Mouse (Mus musculus): ENCODE measurements around the gene Cptp. TPM values are rescaled to one million over a fixed set of nuclear protein-coding genes. Genes with fewer than 3 reads are reported as not detected.

Cptp gene
- total RNA-seq (2017), result 2.3 and 10.1 TPM in 2 replicates

GRCm38 (mm10) chr4:155869317-155870033 is at the start of gene Cptp, which contains the start of gene Ints11:
TSS of gene Cptp (minus strand) at chr4:155869440.
TSS of gene Ints11 (plus strand) at chr4:155869546.
- peak; percentile 98 for ATAC-seq (ENCODE audit: extremely low read depth, insufficient number of reproducible peaks, low FRiP score, poor library complexity, severe bottlenecking)

GRCm38 (mm10) chr4:155908751-155909150 is 39.5 kb upstream of the Cptp start:
- no peak for ATAC-seq (ENCODE audit: extremely low read depth, insufficient number of reproducible peaks, low FRiP score, poor library complexity, severe bottlenecking)

GRCm38 (mm10) chr4:155908281-155908680 is 39.0 kb upstream of the Cptp start:
- no peak for ATAC-seq (ENCODE audit: extremely low read depth, insufficient number of reproducible peaks, low FRiP score, poor library complexity, severe bottlenecking)

DNA sequence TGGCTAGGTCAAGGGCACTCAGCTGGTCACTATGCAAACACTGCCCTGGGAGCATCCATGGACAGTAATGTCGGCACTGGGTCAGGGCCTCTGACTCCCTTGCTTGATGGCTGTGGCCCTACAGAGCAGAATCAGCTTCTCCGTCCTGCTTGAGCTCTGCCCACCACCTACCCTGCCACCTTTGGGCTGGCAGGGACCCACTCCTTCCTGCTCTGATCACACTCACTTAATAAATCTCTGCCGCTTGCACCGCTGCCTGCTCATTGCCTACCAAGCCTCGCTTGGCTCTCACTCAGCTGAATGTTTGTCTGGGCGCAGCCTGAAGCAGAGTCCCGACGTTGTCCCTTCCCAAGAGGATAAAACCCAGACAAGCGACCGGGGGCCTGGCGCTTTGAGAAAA is 37.8 kb upstream of the Cptp start:
- ATAC-seq (ENCODE audit: extremely low read depth, insufficient number of reproducible peaks, low FRiP score, poor library complexity, severe bottlenecking), result no peak

- ATAC-seq (ENCODE audit: extremely low read depth, insufficient number of reproducible peaks, low FRiP score, poor library complexity, severe bottlenecking), result no peak
Measured at GRCm38 (mm10) chr4:155906125-155906524, 36.9 kb upstream of the Cptp start.

- no peak for ATAC-seq (ENCODE audit: extremely low read depth, insufficient number of reproducible peaks, low FRiP score, poor library complexity, severe bottlenecking)
Measured at GRCm38 (mm10) chr4:155905634-155906033, 36.4 kb upstream of the Cptp start.

- no peak for ATAC-seq (ENCODE audit: extremely low read depth, insufficient number of reproducible peaks, low FRiP score, poor library complexity, severe bottlenecking)
Measured at GRCm38 (mm10) chr4:155904318-155905102, 35.3 kb upstream of the Cptp start.

DNA sequence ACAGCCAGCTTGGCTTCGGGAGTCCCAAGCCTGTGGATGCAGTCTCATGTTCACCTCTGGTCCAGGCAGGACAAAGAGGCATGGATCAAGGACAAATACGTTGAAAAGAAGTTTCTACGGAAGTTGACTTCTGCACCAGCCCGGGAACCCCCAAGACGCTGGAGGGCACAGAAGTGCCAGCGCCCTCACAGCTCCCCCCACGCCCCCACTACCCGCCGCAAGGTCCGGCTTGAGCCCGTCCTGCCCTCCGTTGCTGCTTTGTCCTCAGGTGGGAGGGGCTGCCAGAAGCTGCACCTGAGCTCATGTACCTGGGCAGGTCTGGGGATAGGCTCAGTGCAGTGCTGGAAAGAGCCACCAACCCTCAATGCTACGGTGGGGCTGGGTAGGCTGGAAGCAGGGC is 34.0 kb upstream of the Cptp start:
- no peak for ATAC-seq (ENCODE audit: extremely low read depth, insufficient number of reproducible peaks, low FRiP score, poor library complexity, severe bottlenecking)

- no peak for ATAC-seq (ENCODE audit: extremely low read depth, insufficient number of reproducible peaks, low FRiP score, poor library complexity, severe bottlenecking)
Measured at GRCm38 (mm10) chr4:155901205-155901604, 32.0 kb upstream of the Cptp start.

DNA sequence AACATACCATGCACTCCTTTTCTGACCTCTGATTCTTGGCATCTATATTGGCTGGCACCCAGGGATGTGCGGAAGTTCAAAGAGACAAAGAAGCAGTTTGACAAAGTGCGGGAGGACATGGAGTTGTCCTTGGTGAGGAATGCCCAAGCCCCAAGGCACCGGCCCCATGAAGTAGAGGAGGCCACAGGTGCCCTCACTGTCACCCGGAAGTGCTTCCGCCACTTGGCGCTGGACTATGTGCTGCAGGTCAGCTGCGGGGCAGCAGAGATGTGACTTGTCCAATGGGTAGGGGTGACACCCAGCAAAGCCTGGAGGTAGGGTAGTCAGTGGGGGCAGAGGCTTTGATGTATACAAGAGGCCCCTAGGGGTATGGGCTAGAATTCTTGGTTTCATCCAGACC is 30.1 kb upstream of the Cptp start:
- no peak for ATAC-seq (ENCODE audit: extremely low read depth, insufficient number of reproducible peaks, low FRiP score, poor library complexity, severe bottlenecking)

- ATAC-seq (ENCODE audit: extremely low read depth, insufficient number of reproducible peaks, low FRiP score, poor library complexity, severe bottlenecking), result no peak
Measured at GRCm38 (mm10) chr4:155898318-155898717, 29.1 kb upstream of the Cptp start.

DNA sequence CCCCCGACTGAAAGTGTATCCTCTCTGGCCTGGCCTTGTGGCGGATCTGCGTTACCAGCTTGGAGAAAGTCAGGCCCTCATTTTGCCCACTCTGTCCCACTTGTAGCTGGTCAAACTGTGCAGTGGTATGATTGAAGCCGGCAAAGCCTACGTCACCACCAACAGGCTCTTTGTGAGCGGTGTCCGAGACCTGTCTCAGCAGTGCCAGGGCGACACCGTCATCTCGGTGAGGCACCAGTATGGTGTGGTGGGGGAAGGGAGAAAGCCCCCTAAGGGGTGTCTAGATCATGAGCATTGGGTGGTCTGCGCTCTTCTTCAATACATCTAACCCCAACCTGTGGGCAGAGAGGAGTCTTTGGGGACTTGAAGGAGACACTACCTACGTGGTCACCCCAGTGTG is 27.2 kb upstream of the Cptp start:
- ATAC-seq (ENCODE audit: extremely low read depth, insufficient number of reproducible peaks, low FRiP score, poor library complexity, severe bottlenecking), result no peak

DNA sequence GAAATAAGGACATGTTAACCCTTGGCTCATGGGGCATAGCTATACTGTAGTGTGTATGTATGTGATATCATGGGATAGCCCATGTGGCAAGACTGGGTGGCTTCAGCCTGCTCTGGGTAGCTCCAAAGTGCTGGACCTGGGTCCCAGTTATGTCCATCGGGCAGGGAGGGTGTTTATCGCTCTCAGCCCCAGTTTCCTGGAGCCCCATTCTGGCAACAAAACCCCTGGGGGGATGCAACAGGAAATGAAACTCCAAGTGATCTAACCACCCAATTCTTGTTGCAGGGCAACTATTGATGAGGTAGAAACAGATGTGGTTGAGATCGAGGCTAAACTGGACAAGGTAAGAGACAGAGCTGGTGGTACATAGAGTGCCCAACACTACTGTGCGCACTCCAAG is 26.6 kb upstream of the Cptp start:
- no peak for ATAC-seq (ENCODE audit: extremely low read depth, insufficient number of reproducible peaks, low FRiP score, poor library complexity, severe bottlenecking)

DNA sequence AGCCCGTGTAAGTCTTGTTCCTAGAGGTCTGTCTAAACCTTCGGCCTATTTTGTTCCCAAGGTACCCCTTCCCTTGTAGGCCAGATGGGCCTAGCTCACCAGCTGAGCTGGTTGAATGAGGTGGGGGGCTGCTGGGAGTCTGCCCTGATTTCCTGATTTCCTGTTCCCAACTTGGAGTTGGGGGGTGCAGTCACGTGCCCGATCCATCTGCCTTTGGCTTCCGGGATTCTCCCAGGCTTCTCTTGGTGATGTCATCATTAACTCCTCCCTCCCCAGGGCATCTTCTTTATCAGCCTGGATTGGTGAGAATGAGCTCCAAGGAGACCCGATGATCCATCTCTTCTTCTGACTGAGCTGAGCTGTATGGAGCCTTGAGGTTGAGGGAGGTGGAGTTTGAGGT is 26.0 kb upstream of the Cptp start:
- ATAC-seq (ENCODE audit: extremely low read depth, insufficient number of reproducible peaks, low FRiP score, poor library complexity, severe bottlenecking), result no peak

DNA sequence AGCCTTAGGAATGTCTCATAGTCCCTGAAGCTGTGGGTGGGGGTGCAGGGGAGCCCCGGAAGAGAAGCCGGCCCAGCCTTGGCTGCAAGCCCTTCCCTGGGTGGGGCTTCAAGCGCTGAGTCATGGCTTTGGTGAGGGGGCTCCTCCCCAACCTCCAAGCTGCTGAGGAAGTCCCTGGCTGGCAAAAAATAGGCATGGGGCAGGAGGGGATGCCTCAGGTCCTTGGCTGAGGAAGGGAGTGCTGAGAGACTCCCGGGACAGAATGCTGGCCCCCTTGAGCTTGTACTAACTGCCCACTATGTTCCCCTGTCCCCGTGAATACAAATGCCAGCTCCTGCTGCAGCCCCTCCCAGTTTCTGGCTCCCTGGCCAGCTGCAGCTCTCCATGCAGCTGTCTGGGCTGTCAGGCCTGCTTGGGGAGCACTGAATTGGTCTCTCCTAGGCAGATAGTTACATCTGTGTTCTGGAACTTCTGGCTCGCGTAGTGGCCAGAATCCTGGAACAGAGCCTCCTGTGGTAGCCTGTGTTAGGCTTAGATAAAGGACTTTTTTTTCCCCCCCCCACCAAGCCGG is 25.2 kb upstream of the Cptp start:
- ATAC-seq (ENCODE audit: extremely low read depth, insufficient number of reproducible peaks, low FRiP score, poor library complexity, severe bottlenecking), result no peak

DNA sequence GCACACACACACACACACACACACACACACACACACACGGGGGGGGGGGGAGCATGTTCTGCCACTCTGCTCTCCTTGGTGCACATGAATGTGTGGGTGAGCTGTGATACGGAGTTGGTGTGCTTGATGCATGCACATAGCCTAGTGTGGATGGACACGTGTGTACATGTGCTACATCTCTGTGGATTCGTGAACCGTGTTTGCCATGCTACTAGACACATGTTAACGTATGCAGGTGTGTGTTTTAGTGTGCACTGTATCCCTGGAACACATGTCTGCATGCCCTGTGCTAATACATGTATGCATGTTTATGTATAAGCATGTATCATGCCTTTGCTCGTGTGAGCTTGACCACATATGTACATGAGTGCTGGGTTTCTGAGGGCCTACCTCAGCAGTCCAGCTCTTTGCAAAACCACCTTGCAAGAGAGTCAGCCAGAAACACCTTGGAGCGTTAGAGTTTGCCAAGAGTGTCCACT is 24.0 kb upstream of the Cptp start:
- ATAC-seq (ENCODE audit: extremely low read depth, insufficient number of reproducible peaks, low FRiP score, poor library complexity, severe bottlenecking), result no peak

- no peak for ATAC-seq (ENCODE audit: extremely low read depth, insufficient number of reproducible peaks, low FRiP score, poor library complexity, severe bottlenecking)
Measured at GRCm38 (mm10) chr4:155892438-155893211, 23.4 kb upstream of the Cptp start.

- peak; percentile 52 for ATAC-seq (ENCODE audit: extremely low read depth, insufficient number of reproducible peaks, low FRiP score, poor library complexity, severe bottlenecking)
Measured at GRCm38 (mm10) chr4:155892017-155892416, 22.8 kb upstream of the Cptp start.

- ATAC-seq (ENCODE audit: extremely low read depth, insufficient number of reproducible peaks, low FRiP score, poor library complexity, severe bottlenecking), result peak; percentile 79
Measured at GRCm38 (mm10) chr4:155891551-155892001, 22.3 kb upstream of the Cptp start, which contains the start of the genes Pusl1 and Acap3. TSS of gene Pusl1 (minus strand) at chr4:155891781. TSS of gene Acap3 (plus strand) at chr4:155891822.

All from neutrophil, adult 5-6 weeks (primary cell).